Mouse (Mus musculus): ENCODE data around the gene Phc2. TPM values are rescaled to one million over a fixed set of nuclear protein-coding genes. Genes with fewer than 3 reads are reported as not detected.

Phc2 gene
- polyA plus RNA-seq (2015; fragmentation: Nextera tagmentation; extraction: Ambion mirVana) = 18.0 and 21.1 TPM in 2 replicates

DNA sequence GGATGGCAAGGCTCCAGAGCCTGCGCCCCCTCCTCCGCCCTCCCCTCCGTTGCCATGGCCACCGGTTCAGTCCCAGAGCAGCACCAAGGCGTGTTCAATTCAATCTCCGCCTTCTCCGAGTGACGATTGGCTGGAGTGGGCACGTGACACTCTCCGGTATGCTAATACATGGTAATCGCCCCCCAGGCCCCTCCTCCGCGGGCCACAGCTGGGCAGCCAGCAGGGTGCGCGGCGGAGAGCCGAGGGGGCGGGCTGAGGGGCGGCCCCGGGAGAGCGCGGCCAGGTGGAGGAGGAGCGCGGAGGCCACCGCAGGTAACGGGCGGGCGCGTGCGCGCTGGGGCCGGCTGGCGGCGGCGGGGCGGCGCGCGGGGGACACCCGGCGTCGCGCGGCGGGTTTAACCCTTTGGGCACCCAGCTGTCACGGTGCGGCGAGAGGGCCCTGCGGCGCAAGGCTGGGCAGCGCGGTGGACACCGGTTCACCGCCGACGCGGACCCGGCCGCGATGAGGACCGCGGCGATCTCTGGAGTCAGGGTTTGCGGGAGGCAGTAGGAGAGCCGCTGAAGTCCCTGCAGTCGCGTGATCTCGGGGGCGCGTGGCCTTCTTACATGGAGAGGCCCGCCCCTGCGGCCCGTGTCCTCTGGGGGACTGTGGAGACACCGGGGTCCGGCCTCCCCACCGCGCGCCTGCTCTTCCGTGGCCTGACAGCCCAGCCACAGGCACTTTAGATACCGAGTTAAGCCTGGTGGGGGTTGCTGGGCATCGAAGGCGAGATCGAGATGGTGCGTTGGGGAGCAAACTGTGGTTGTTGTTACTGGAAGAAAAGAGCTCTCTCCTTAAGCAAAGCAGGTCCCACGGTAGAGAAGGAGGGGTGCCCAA lies at the start of gene Phc2:
TSS of gene Phc2 (plus strand) at position 198 of the 877 bp plus-strand sequence.

DNA sequence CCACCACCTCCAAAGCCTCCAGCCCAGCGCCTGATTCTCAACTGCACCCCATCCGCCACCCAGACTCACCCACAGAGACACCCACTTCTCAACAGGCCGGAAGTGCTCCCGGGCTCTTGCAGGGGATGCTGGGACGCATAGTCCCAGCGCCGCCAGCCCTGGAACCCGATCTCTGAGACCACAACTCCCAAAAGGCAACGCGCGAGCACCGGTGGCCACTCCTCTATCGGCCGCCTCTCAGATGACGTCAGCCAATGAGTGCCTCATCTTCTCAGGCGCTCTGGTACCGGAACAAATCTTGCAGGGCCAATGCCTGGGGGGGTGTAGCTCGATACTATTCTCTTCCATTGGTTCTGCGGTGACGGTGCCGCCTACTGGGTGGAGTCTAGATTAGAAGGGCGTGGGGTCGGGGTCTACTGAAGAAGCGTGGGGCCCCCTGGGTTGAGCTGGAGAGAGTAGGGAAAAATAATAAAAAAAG lies 44.5 kb upstream of the Phc2 start, which contains the start of gene Zscan20:
TSS of gene Zscan20 (minus strand) at position 174 of the 478 bp plus-strand sequence.

DNA sequence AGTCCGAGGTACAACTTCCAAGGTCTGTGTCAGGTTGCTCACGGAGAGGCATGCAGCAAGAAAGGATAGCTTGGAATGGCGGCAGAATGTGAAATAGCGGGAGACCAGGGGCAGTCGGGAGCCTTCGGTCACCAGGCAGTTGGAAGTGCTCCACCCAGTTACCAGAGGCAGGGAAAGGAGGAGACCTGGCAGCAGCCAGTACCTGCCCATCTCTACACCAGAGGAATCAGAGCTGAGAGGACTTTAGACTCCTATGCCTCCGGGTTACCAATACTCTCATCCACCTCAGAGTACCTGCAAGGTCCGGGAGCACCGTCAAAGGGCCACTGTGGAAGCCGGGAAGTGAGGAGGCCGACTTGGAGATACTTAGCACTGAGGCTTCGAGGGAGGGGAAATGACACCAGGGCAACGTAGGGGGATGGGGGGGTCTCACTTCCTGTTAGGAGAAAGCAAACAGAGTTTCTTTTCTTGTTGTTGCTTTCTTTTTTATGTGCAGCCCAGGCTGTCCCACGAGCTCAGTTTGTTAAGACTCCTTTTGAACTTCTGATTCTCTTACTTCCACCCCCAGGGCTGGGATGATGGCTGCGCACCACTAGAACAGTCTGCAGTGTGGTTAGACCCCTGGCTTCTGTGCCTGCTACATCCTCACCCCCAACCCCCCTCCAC lies 36.1 kb upstream of the Phc2 start, which contains the start of gene Tlr12:
TSS of gene Tlr12 (minus strand) at position 374 of the 666 bp plus-strand sequence.

DNA sequence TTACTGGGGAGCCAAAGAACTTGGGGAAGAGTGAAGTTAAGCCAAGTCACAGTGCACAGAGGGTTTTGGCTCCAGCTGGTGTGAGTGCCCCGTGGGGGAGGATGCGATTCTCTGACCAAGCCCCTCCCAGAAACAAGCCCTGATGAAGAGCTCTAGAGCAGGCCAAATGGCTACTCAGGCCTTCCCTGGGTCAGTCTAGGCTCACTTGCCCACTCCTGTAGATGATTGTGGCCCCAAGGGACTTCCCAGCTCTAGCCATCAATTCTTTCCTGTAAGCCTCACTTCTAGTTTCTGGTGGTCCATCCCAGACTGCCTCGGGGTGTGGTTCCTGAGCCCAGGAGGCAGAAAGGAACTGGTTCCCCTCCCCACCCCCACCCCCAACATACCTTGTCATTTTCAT lies 100.6 kb downstream of the Phc2 start, which contains the start of gene A3galt2:
TSS of gene A3galt2 (plus strand) at position 301 of the 400 bp plus-strand sequence.

Other genes starting within 250 kb of the Phc2 start
- 1.00 and 1.4 TPM in 2 replicates for gene Zscan20, start 44.6 kb upstream of the Phc2 start, polyA plus RNA-seq (2015; fragmentation: Nextera tagmentation; extraction: Ambion mirVana)
- gene Tlr12, start 36.1 kb upstream of the Phc2 start, polyA plus RNA-seq (2015; fragmentation: Nextera tagmentation; extraction: Ambion mirVana) = 0.89 and 1.4 TPM in 2 replicates
- gene A3galt2, start 100.7 kb downstream of the Phc2 start, polyA plus RNA-seq (2015; fragmentation: Nextera tagmentation; extraction: Ambion mirVana) = 0.08 TPM in 1 of 2 replicates, not detected in the other
- gene Zfp362, start 151.3 kb downstream of the Phc2 start, polyA plus RNA-seq (2015; fragmentation: Nextera tagmentation; extraction: Ambion mirVana) = 10.7 and 13.6 TPM in 2 replicates
- 1.2 and 1.6 TPM in 2 replicates for gene Trim62, start 228.9 kb downstream of the Phc2 start, polyA plus RNA-seq (2015; fragmentation: Nextera tagmentation; extraction: Ambion mirVana)